Comparison of ENCODE assay signal across 8 mouse cellular contexts in the genomic region with DNA sequence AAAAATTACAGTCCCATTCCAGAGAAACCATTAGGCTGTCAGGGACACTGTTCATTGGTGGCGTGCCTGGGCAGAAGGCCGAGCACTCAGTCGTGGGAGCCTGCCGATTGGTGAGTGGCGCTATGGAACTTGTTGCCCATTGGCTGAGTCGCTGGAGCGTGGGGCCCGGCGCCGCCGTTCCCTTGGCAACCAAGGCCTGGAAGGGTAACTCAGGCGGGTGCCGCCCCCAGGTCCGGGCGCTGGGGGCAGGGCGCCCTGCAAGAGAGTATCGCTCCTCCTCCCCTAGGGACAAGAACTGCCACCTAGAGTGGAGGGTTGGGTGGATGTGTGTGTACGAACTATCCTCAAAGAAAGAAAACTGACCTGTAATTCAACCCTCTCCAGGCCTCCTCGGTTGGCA. TPM values are rescaled to one million over a fixed set of nuclear protein-coding genes. Genes with fewer than 3 reads are reported as not detected.
DNase-seq lines count a peak whose midpoint lies in the region; ATAC-seq lines count a peak whose summit lies in the region.

No protein-coding gene starts in this region.

- H3K27me3 ChIP-seq in heart, embryonic 13.5 days (replicated peaks): no peaks in the 10 kb centered on the region
- H3K27me3 ChIP-seq in liver, embryonic 11.5 days (replicated peaks; ENCODE audit: control insufficient read depth, insufficient read depth, low read length): no peaks in the 10 kb centered on the region
- no peaks in the 10 kb centered on the region for H3K27me3 ChIP-seq in stomach, embryonic 14.5 days (ENCODE audit: control insufficient read depth, insufficient read depth, low read length)

- no peaks in the 10 kb centered on the region for H3K9me3 ChIP-seq in heart, embryonic 13.5 days
- H3K9me3 ChIP-seq in liver, embryonic 11.5 days (ENCODE audit: control insufficient read depth, low read length): no peaks in the 10 kb centered on the region
- no peaks in the 10 kb centered on the region for H3K9me3 ChIP-seq in stomach, embryonic 14.5 days (ENCODE audit: control insufficient read depth, low read depth, low read length)

- peak; percentile 99 for ATAC-seq in erythroid progenitor cell, adult 5-6 weeks (replicated peaks; ENCODE audit: low FRiP score, poor library complexity, severe bottlenecking)
- peak; percentile 95 for ATAC-seq in heart, embryonic 13.5 days (ENCODE audit: extremely low read depth, insufficient number of reproducible peaks, low FRiP score, low TSS enrichment)
- ATAC-seq in liver, embryonic 11.5 days (replicated peaks; ENCODE audit: low FRiP score): peak; percentile 98
- peak; percentile 95 for ATAC-seq in stomach, embryonic 14.5 days (ENCODE audit: insufficient number of reproducible peaks, insufficient read depth, low FRiP score, low read depth)

- H3K4me3 ChIP-seq in brown adipose tissue, adult 24 weeks (ENCODE audit: insufficient read depth, low read depth, low read length): peak overlapping the region; percentile 43
- H3K4me3 ChIP-seq in heart, embryonic 13.5 days: peak overlapping the region; percentile 49
- peak overlapping the region; percentile 38 for H3K4me3 ChIP-seq in liver, embryonic 11.5 days (ENCODE audit: low read depth, low read length)
- H3K4me3 ChIP-seq in stomach, embryonic 14.5 days (ENCODE audit: low read depth, low read length): peak overlapping the region; percentile 21

- H3K27ac ChIP-seq in brown adipose tissue, adult 24 weeks (replicated peaks; ENCODE audit: low read depth, low read length): no peak overlapping the region
- H3K27ac ChIP-seq in heart, embryonic 13.5 days (replicated peaks): peak overlapping the region; percentile 76
- H3K27ac ChIP-seq in liver, embryonic 11.5 days (ENCODE audit: low read depth, low read length): no peak overlapping the region
- H3K27ac ChIP-seq in stomach, embryonic 14.5 days (ENCODE audit: low read length): peak overlapping the region; percentile 72; the same call in 1 of the 2 replicates

- DNase-seq in CD4-positive, CD25-positive, alpha-beta regulatory T cell, adult 2 months (ENCODE audit: low read depth, low spot score): peak; percentile 89
- DNase-seq in kidney, postnatal 10 days: peak; percentile 98
- peak; percentile 95 for DNase-seq in liver, embryonic 11.5 days (ENCODE audit: low spot score)
- DNase-seq in natural killer cell, adult 2 months (ENCODE audit: low spot score in 2 of 2): peak; percentile 52 to 82

- no peaks in the 10 kb centered on the region for H3K36me3 ChIP-seq in heart, embryonic 13.5 days
- no peaks in the 10 kb centered on the region for H3K36me3 ChIP-seq in liver, embryonic 11.5 days (ENCODE audit: control insufficient read depth, insufficient read depth, low read length)
- H3K36me3 ChIP-seq in stomach, embryonic 14.5 days (ENCODE audit: control insufficient read depth, insufficient read depth, low read length): no peaks in the 10 kb centered on the region

- no peaks in the 10 kb centered on the region for H3K4me1 ChIP-seq in brown adipose tissue, adult 24 weeks (ENCODE audit: control insufficient read depth, insufficient read depth, insufficient read length, low read length)
- peaks cover 34% of the 10 kb centered on the region for H3K4me1 ChIP-seq in heart, embryonic 13.5 days
- peaks cover 25% of the 10 kb centered on the region for H3K4me1 ChIP-seq in liver, embryonic 11.5 days (replicated peaks; ENCODE audit: control insufficient read depth, insufficient read depth, low read length)
- peaks cover 26% of the 10 kb centered on the region for H3K4me1 ChIP-seq in stomach, embryonic 14.5 days (ENCODE audit: control insufficient read depth, insufficient read depth, low read length)

- H3K4me2 ChIP-seq in heart, embryonic 13.5 days: peak overlapping the region; percentile 71
- peak overlapping the region; percentile 75 for H3K4me2 ChIP-seq in liver, embryonic 11.5 days
- peak overlapping the region; percentile 53 for H3K4me2 ChIP-seq in stomach, embryonic 14.5 days (replicated peaks; ENCODE audit: low read depth, low read length)

- WGBS in heart, embryonic 13.5 days: under 1% methylated on average over 19 of the region's 19 CpGs
- under 1% methylated on average over 19 of the region's 19 CpGs for WGBS in liver, embryonic 11.5 days
- under 1% methylated on average over 19 of the region's 19 CpGs for WGBS in stomach, embryonic 14.5 days

- peak overlapping the region; percentile 76 for H3K9ac ChIP-seq in heart, embryonic 13.5 days
- peak overlapping the region; percentile 58; the same call in 1 of the 2 replicates for H3K9ac ChIP-seq in liver, embryonic 11.5 days (ENCODE audit: low read depth, low read length)
- H3K9ac ChIP-seq in stomach, embryonic 14.5 days (replicated peaks; ENCODE audit: low read depth, low read length): no peak overlapping the region

RNA-seq across cellular contexts. Expression of gene Sox12, which starts 8.3 kb away (rescaled TPM):
- 0.46 and 0.99 TPM in 2 replicates for polyA plus RNA-seq in brown adipose tissue, adult 24 weeks (2012; ENCODE audit: insufficient read depth, insufficient read length, missing spikeins)
- 4.0 and 4.2 TPM in 2 replicates for total RNA-seq in erythroid progenitor cell, adult 5-6 weeks (2015; ENCODE audit: low replicate concordance)
- 0.39 and 0.83 TPM in 2 replicates for total RNA-seq in erythroid progenitor cell, adult 5-6 weeks (2017; ENCODE audit: low replicate concordance)
- polyA plus RNA-seq in heart, embryonic 13.5 days (2015; fragmentation: Nextera tagmentation; extraction: Ambion mirVana): 8.0 and 8.2 TPM in 2 replicates
- polyA plus RNA-seq in liver, embryonic 11.5 days (2014; fragmentation: Nextera tagmentation; extraction: Ambion mirVana): 8.5 and 9.8 TPM in 2 replicates
- 13.6 and 15.7 TPM in 2 replicates for polyA plus RNA-seq in stomach, embryonic 14.5 days (2014; fragmentation: Nextera tagmentation; extraction: Ambion mirVana)

RNA-seq across cellular contexts. Expression of gene Zcchc3, which starts 8.7 kb away (rescaled TPM):
- 1.2 and 1.4 TPM in 2 replicates for polyA plus RNA-seq in brown adipose tissue, adult 24 weeks (2012; ENCODE audit: insufficient read depth, insufficient read length, missing spikeins)
- total RNA-seq in erythroid progenitor cell, adult 5-6 weeks (2015; ENCODE audit: low replicate concordance): 6.8 and 9.6 TPM in 2 replicates
- 4.9 and 5.4 TPM in 2 replicates for total RNA-seq in erythroid progenitor cell, adult 5-6 weeks (2017; ENCODE audit: low replicate concordance)
- polyA plus RNA-seq in heart, embryonic 13.5 days (2015; fragmentation: Nextera tagmentation; extraction: Ambion mirVana): 35.1 and 35.9 TPM in 2 replicates
- polyA plus RNA-seq in liver, embryonic 11.5 days (2014; fragmentation: Nextera tagmentation; extraction: Ambion mirVana): 41.6 and 44.6 TPM in 2 replicates
- 41.0 and 43.5 TPM in 2 replicates for polyA plus RNA-seq in stomach, embryonic 14.5 days (2014; fragmentation: Nextera tagmentation; extraction: Ambion mirVana)

RNA-seq across cellular contexts. Expression of gene 6820408C15Rik, which starts 9.3 kb away (rescaled TPM):
- 0.71 and 0.79 TPM in 2 replicates for polyA plus RNA-seq in brown adipose tissue, adult 24 weeks (2012; ENCODE audit: insufficient read depth, insufficient read length, missing spikeins)
- total RNA-seq in erythroid progenitor cell, adult 5-6 weeks (2015; ENCODE audit: low replicate concordance): not detected in 2 replicates
- 1.0 TPM in 1 of 2 replicates, not detected in the other for total RNA-seq in erythroid progenitor cell, adult 5-6 weeks (2017; ENCODE audit: low replicate concordance)
- 1.8 and 2.2 TPM in 2 replicates for polyA plus RNA-seq in heart, embryonic 13.5 days (2015; fragmentation: Nextera tagmentation; extraction: Ambion mirVana)
- 0.31 and 1.1 TPM in 2 replicates for polyA plus RNA-seq in liver, embryonic 11.5 days (2014; fragmentation: Nextera tagmentation; extraction: Ambion mirVana)
- 0.33 and 0.69 TPM in 2 replicates for polyA plus RNA-seq in stomach, embryonic 14.5 days (2014; fragmentation: Nextera tagmentation; extraction: Ambion mirVana)

RNA-seq across cellular contexts. Expression of gene Nrsn2, which starts 29.7 kb away (rescaled TPM):
- not detected in 2 replicates for polyA plus RNA-seq in brown adipose tissue, adult 24 weeks (2012; ENCODE audit: insufficient read depth, insufficient read length, missing spikeins)
- total RNA-seq in erythroid progenitor cell, adult 5-6 weeks (2015; ENCODE audit: low replicate concordance): not detected in 2 replicates
- total RNA-seq in erythroid progenitor cell, adult 5-6 weeks (2017; ENCODE audit: low replicate concordance): not detected in 2 replicates
- polyA plus RNA-seq in heart, embryonic 13.5 days (2015; fragmentation: Nextera tagmentation; extraction: Ambion mirVana): 2.5 and 3.7 TPM in 2 replicates
- polyA plus RNA-seq in liver, embryonic 11.5 days (2014; fragmentation: Nextera tagmentation; extraction: Ambion mirVana): 0.45 and 0.49 TPM in 2 replicates
- 2.2 and 3.8 TPM in 2 replicates for polyA plus RNA-seq in stomach, embryonic 14.5 days (2014; fragmentation: Nextera tagmentation; extraction: Ambion mirVana)

RNA-seq across cellular contexts. Expression of gene Defb23, which starts 58.3 kb away (rescaled TPM):
- polyA plus RNA-seq in brown adipose tissue, adult 24 weeks (2012; ENCODE audit: insufficient read depth, insufficient read length, missing spikeins): not detected in 2 replicates
- total RNA-seq in erythroid progenitor cell, adult 5-6 weeks (2015; ENCODE audit: low replicate concordance): not detected in 2 replicates
- not detected in 2 replicates for total RNA-seq in erythroid progenitor cell, adult 5-6 weeks (2017; ENCODE audit: low replicate concordance)
- polyA plus RNA-seq in heart, embryonic 13.5 days (2015; fragmentation: Nextera tagmentation; extraction: Ambion mirVana): not detected in 2 replicates
- not detected in 2 replicates for polyA plus RNA-seq in liver, embryonic 11.5 days (2014; fragmentation: Nextera tagmentation; extraction: Ambion mirVana)
- polyA plus RNA-seq in stomach, embryonic 14.5 days (2014; fragmentation: Nextera tagmentation; extraction: Ambion mirVana): not detected in 2 replicates

Comparison
In these comparisons a context has a peak if more than half of its experiments do, and no peak if none do; other contexts are left out.
1. H3K27ac ChIP-seq: peak in heart, embryonic 13.5 days (single experiment) and stomach, embryonic 14.5 days (single experiment); none in brown adipose tissue, adult 24 weeks (single experiment) and liver, embryonic 11.5 days (single experiment).
2. RNA of gene Zcchc3, which starts 8.7 kb away (polyA plus RNA-seq): 41.6 to 44.6 TPM in liver, embryonic 11.5 days, 41.0 to 43.5 TPM in stomach, embryonic 14.5 days and 35.1 to 35.9 TPM in heart, embryonic 13.5 days; 1.2 to 1.4 TPM in brown adipose tissue, adult 24 weeks; every median in the first group is over 10 times any median in the second.
3. Peak in every context shown above with its lines, with median percentiles within 50 percentile points of each other: DNase-seq, H3K4me3 ChIP-seq, ATAC-seq and H3K4me2 ChIP-seq.